Mouse (Mus musculus): ENCODE results near the gene Zfp827. TPM values are rescaled to one million over a fixed set of nuclear protein-coding genes. Genes with fewer than 3 reads are reported as not detected.
A peak's percentile ranks its signal among the peaks of the same experiment; 100 is the strongest.

Zfp827 gene
- polyA plus RNA-seq, 1 experiment from 2014 or later: 3.8 TPM

- Histone ChIP-seq H3K27me3 (replicated peaks; ENCODE audit: control insufficient read depth, insufficient read depth, low read length) (no peaks in the 10 kb centered on the region), H3K9ac (ENCODE audit: low read depth, low read length) (no peak overlapping the region), H3K9me3 (ENCODE audit: control insufficient read depth, low read length) (no peaks in the 10 kb centered on the region), H3K36me3 (ENCODE audit: control insufficient read depth, insufficient read depth, low read length) (peaks cover 14% of the 10 kb centered on the region; the same call in 1 of the 2 replicates), H3K4me2 (no peak overlapping the region), H3K27ac (ENCODE audit: low read depth, low read length) (no peak overlapping the region), H3K4me1 (replicated peaks; ENCODE audit: control insufficient read depth, insufficient read depth, low read length) (no peaks in the 10 kb centered on the region), H3K4me3 (ENCODE audit: low read depth, low read length) (no peak overlapping the region)
- 84% methylated on average over 10 of the region's 10 CpGs for WGBS
- no peak for DNase-seq (ENCODE audit: low spot score)
- no peak for ATAC-seq (replicated peaks; ENCODE audit: low FRiP score)
Observed at GRCm38 (mm10) chr8:79190071-79190470, 161.8 kb downstream of the Zfp827 start.

GRCm38 (mm10) chr8:79196481-79196880, 168.2 kb downstream of the Zfp827 start:
- Histone ChIP-seq H3K4me3 (ENCODE audit: low read depth, low read length) (no peak overlapping the region), H3K9ac (ENCODE audit: low read depth, low read length) (no peak overlapping the region), H3K4me2 (no peak overlapping the region), H3K27ac (ENCODE audit: low read depth, low read length) (no peak overlapping the region), H3K27me3 (replicated peaks; ENCODE audit: control insufficient read depth, insufficient read depth, low read length) (no peaks in the 10 kb centered on the region), H3K36me3 (ENCODE audit: control insufficient read depth, insufficient read depth, low read length) (peaks cover 3% of the 10 kb centered on the region; the same call in 1 of the 2 replicates), H3K9me3 (ENCODE audit: control insufficient read depth, low read length) (no peaks in the 10 kb centered on the region), H3K4me1 (replicated peaks; ENCODE audit: control insufficient read depth, insufficient read depth, low read length) (no peaks in the 10 kb centered on the region)
- WGBS: 75% methylated on average over 4 of the region's 4 CpGs
- ATAC-seq (replicated peaks; ENCODE audit: low FRiP score) (no peak), DNase-seq (ENCODE audit: low spot score) (no peak)

- Histone ChIP-seq H3K27ac (ENCODE audit: low read depth, low read length) (no peak overlapping the region), H3K9ac (ENCODE audit: low read depth, low read length) (no peak overlapping the region), H3K36me3 (ENCODE audit: control insufficient read depth, insufficient read depth, low read length) (no peaks in the 10 kb centered on the region), H3K9me3 (ENCODE audit: control insufficient read depth, low read length) (no peaks in the 10 kb centered on the region), H3K4me3 (ENCODE audit: low read depth, low read length) (no peak overlapping the region), H3K4me1 (replicated peaks; ENCODE audit: control insufficient read depth, insufficient read depth, low read length) (no peaks in the 10 kb centered on the region), H3K27me3 (replicated peaks; ENCODE audit: control insufficient read depth, insufficient read depth, low read length) (no peaks in the 10 kb centered on the region), H3K4me2 (no peak overlapping the region)
- no peak for ATAC-seq (replicated peaks; ENCODE audit: low FRiP score)
- 65% methylated on average over 3 of the region's 3 CpGs for whole genome bisulfite sequencing
- DNase-seq (ENCODE audit: low spot score): no peak
Observed at GRCm38 (mm10) chr8:79198675-79199074, 170.4 kb downstream of the Zfp827 start.

GRCm38 (mm10) chr8:79201446-79202147, 173.4 kb downstream of the Zfp827 start:
- Histone ChIP-seq H3K36me3 (ENCODE audit: control insufficient read depth, insufficient read depth, low read length) (no peaks in the 10 kb centered on the region), H3K4me2 (no peak overlapping the region), H3K9me3 (ENCODE audit: control insufficient read depth, low read length) (no peaks in the 10 kb centered on the region), H3K27me3 (replicated peaks; ENCODE audit: control insufficient read depth, insufficient read depth, low read length) (no peaks in the 10 kb centered on the region), H3K4me3 (ENCODE audit: low read depth, low read length) (no peak overlapping the region), H3K4me1 (replicated peaks; ENCODE audit: control insufficient read depth, insufficient read depth, low read length) (no peaks in the 10 kb centered on the region), H3K9ac (ENCODE audit: low read depth, low read length) (no peak overlapping the region), H3K27ac (ENCODE audit: low read depth, low read length) (no peak overlapping the region)
- ATAC-seq (replicated peaks; ENCODE audit: low FRiP score) (no peak), DNase-seq (ENCODE audit: low spot score) (no peak)
- 80% methylated on average over 11 of the region's 11 CpGs for WGBS

GRCm38 (mm10) chr8:79206895-79207294, 178.7 kb downstream of the Zfp827 start:
- H3K36me3 ChIP-seq (ENCODE audit: control insufficient read depth, insufficient read depth, low read length): no peaks in the 10 kb centered on the region
- no peak overlapping the region for H3K27ac ChIP-seq (ENCODE audit: low read depth, low read length)
- no peak for ATAC-seq (replicated peaks; ENCODE audit: low FRiP score)

GRCm38 (mm10) chr8:79208181-79208580, 179.9 kb downstream of the Zfp827 start:
- 65% methylated on average over 3 of the region's 3 CpGs for WGBS
- Histone ChIP-seq H3K27me3 (replicated peaks; ENCODE audit: control insufficient read depth, insufficient read depth, low read length) (no peaks in the 10 kb centered on the region), H3K9ac (ENCODE audit: low read depth, low read length) (no peak overlapping the region), H3K9me3 (ENCODE audit: control insufficient read depth, low read length) (no peaks in the 10 kb centered on the region), H3K4me3 (ENCODE audit: low read depth, low read length) (no peak overlapping the region), H3K36me3 (ENCODE audit: control insufficient read depth, insufficient read depth, low read length) (no peaks in the 10 kb centered on the region), H3K27ac (ENCODE audit: low read depth, low read length) (no peak overlapping the region), H3K4me1 (replicated peaks; ENCODE audit: control insufficient read depth, insufficient read depth, low read length) (no peaks in the 10 kb centered on the region), H3K4me2 (no peak overlapping the region)
- DNase-seq (ENCODE audit: low spot score) (no peak), ATAC-seq (replicated peaks; ENCODE audit: low FRiP score) (no peak)

More at GRCm38 (mm10) chr8:79206895-79207294, 178.7 kb downstream of the Zfp827 start:
- no peak overlapping the region for H3K9ac ChIP-seq (ENCODE audit: low read depth, low read length)
- no peaks in the 10 kb centered on the region for H3K9me3 ChIP-seq (ENCODE audit: control insufficient read depth, low read length)
- 79% methylated on average over 4 of the region's 4 CpGs for WGBS
- H3K27me3 ChIP-seq (replicated peaks; ENCODE audit: control insufficient read depth, insufficient read depth, low read length): no peaks in the 10 kb centered on the region
- H3K4me3 ChIP-seq (ENCODE audit: low read depth, low read length): no peak overlapping the region
- no peak overlapping the region for H3K4me2 ChIP-seq
- H3K4me1 ChIP-seq (replicated peaks; ENCODE audit: control insufficient read depth, insufficient read depth, low read length): no peaks in the 10 kb centered on the region
- no peak for DNase-seq (ENCODE audit: low spot score)

GRCm38 (mm10) chr8:79208691-79209640, 180.7 kb downstream of the Zfp827 start:
- Histone ChIP-seq H3K36me3 (ENCODE audit: control insufficient read depth, insufficient read depth, low read length) (no peaks in the 10 kb centered on the region), H3K9ac (ENCODE audit: low read depth, low read length) (no peak overlapping the region), H3K9me3 (ENCODE audit: control insufficient read depth, low read length) (no peaks in the 10 kb centered on the region), H3K4me2 (peak overlapping the region; percentile 65), H3K4me1 (replicated peaks; ENCODE audit: control insufficient read depth, insufficient read depth, low read length) (no peaks in the 10 kb centered on the region), H3K27me3 (replicated peaks; ENCODE audit: control insufficient read depth, insufficient read depth, low read length) (no peaks in the 10 kb centered on the region), H3K4me3 (ENCODE audit: low read depth, low read length) (no peak overlapping the region), H3K27ac (ENCODE audit: low read depth, low read length) (no peak overlapping the region)
- WGBS: 27% methylated on average over 15 of the region's 15 CpGs
- no peak for DNase-seq (ENCODE audit: low spot score)
- ATAC-seq (replicated peaks; ENCODE audit: low FRiP score): no peak

- Histone ChIP-seq H3K4me1 (replicated peaks; ENCODE audit: control insufficient read depth, insufficient read depth, low read length) (no peaks in the 10 kb centered on the region), H3K4me2 (peak overlapping the region; percentile 65), H3K36me3 (ENCODE audit: control insufficient read depth, insufficient read depth, low read length) (no peaks in the 10 kb centered on the region), H3K9me3 (ENCODE audit: control insufficient read depth, low read length) (no peaks in the 10 kb centered on the region), H3K4me3 (ENCODE audit: low read depth, low read length) (peak overlapping the region; percentile 36), H3K27ac (ENCODE audit: low read depth, low read length) (no peak overlapping the region), H3K9ac (ENCODE audit: low read depth, low read length) (peak overlapping the region; percentile 51), H3K27me3 (replicated peaks; ENCODE audit: control insufficient read depth, insufficient read depth, low read length) (no peaks in the 10 kb centered on the region)
- whole genome bisulfite sequencing: 6% methylated on average over 27 of the region's 27 CpGs
- DNase-seq (ENCODE audit: low spot score): peak; percentile 46
- ATAC-seq (replicated peaks; ENCODE audit: low FRiP score): peak; percentile 63; the same call in 1 of the 2 replicates
Observed at GRCm38 (mm10) chr8:79209641-79210358, 181.6 kb downstream of the Zfp827 start.

Data from liver, embryonic 11.5 days (tissue).